ENCODE assay signal across 8 mouse cellular contexts in the genomic region with DNA sequence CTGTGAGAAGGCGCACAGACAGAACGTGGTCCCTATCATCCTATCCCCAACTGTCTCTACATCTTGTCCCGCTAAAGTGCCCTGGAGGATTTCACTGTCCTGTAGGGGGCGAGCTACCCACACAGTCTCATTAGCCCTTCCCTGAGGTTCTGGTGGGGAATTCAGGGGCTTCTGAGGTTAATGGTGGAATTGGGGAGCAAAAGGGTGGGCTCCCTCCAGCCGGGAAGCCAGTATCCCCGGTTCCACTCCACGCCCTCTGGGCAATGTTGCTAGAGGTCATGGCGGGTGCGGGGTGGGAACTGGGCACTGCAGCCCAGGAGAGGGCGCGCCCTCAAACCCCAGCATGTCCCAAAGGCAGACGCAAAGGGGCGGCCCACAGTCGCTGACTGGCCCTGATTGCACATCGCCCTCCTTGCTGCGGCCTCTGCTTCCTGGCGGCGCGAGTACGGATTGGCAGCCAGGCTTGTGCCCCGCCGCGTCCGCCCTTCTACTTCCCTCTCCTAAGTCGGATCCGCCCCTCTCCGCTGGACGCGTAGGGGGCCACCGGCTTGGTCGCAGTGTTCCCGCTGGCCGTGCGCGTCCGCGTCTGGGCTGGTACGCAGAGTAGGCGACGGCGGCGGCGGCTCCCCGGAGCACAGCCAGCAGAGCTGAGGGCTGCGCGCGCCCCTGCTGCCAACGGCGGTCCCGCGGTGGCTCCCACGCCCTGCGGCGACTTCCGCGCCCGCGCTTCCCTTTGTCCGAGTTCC.
DNase-seq lines count a peak whose midpoint lies in the region; ATAC-seq and TF ChIP-seq lines count a peak whose summit lies in the region.

No protein-coding gene starts in this region.

- no peaks in the 10 kb centered on the region for H3K27me3 ChIP-seq in forebrain, embryonic 16.5 days (replicated peaks; ENCODE audit: control insufficient read depth, insufficient read depth, low read length)
- no peaks in the 10 kb centered on the region for H3K27me3 ChIP-seq in liver, postnatal 0 days (ENCODE audit: insufficient read depth, low read length)
- no peaks in the 10 kb centered on the region for H3K27me3 ChIP-seq in neural tube, embryonic 13.5 days

- WGBS in forebrain, embryonic 16.5 days = under 1% methylated on average over 58 of the region's 59 CpGs
- WGBS in liver, postnatal 0 days (ENCODE audit: insufficient replicate concordance) = under 1% methylated on average over 47 of the region's 59 CpGs
- under 1% methylated on average over 44 of the region's 59 CpGs for WGBS in neural tube, embryonic 13.5 days

- no peaks in the 10 kb centered on the region for H3K4me1 ChIP-seq in forebrain, embryonic 16.5 days (replicated peaks; ENCODE audit: control insufficient read depth, insufficient read depth, low read length)
- peaks cover 3% of the 10 kb centered on the region; the same call in 1 of the 2 replicates for H3K4me1 ChIP-seq in liver, postnatal 0 days (ENCODE audit: insufficient read depth)
- H3K4me1 ChIP-seq in neural tube, embryonic 13.5 days (replicated peaks) = no peaks in the 10 kb centered on the region

- intact Hi-C loops in heart, postnatal 25 days (cut with DNase I) = no loop called here

- H3K9me3 ChIP-seq in forebrain, embryonic 16.5 days (ENCODE audit: control insufficient read depth, low read length) = peaks cover 2% of the 10 kb centered on the region; the same call in 1 of the 2 replicates
- H3K9me3 ChIP-seq in liver, postnatal 0 days (ENCODE audit: low read length) = no peaks in the 10 kb centered on the region
- peaks cover 13% of the 10 kb centered on the region; the same call in 1 of the 2 replicates for H3K9me3 ChIP-seq in neural tube, embryonic 13.5 days

- TF ChIP-seq EP300 in liver, postnatal 0 days (IDR thresholded peaks at IDR 0.05; ENCODE audit: low read depth) = no peak; the same call in 1 of the 2 replicates

- peak; percentile 51 to 53 for DNase-seq in CD8-positive naive resting alpha-beta T cell, adult 2 months (ENCODE audit: low read depth in 2 of 2, low spot score in 2 of 2)
- DNase-seq in cerebellum, adult 11 months = peak; percentile 39
- DNase-seq in heart, postnatal 25 days (ENCODE audit: low spot score) = peak; percentile 89
- peak; percentile 88 for DNase-seq in layer of hippocampus, adult 11-12 months (ENCODE audit: low spot score)
- DNase-seq in liver, postnatal 0 days = peak; percentile 89
- peak; percentile 90 for DNase-seq in telencephalon, adult 2 months (ENCODE audit: low read depth, low spot score)

- H3K4me2 ChIP-seq in forebrain, embryonic 16.5 days (ENCODE audit: low read length) = peak overlapping the region; percentile 59
- H3K4me2 ChIP-seq in liver, postnatal 0 days (ENCODE audit: low read depth, low read length) = peak overlapping the region; percentile 69
- H3K4me2 ChIP-seq in neural tube, embryonic 13.5 days = peak overlapping the region; percentile 56

- peak overlapping the region; percentile 58 for H3K27ac ChIP-seq in forebrain, embryonic 16.5 days (ENCODE audit: low read length)
- peak overlapping the region; percentile 92 for H3K27ac ChIP-seq in liver, postnatal 0 days (ENCODE audit: low read depth)
- peak overlapping the region; percentile 90 for H3K27ac ChIP-seq in neural tube, embryonic 13.5 days (replicated peaks)

- H3K36me3 ChIP-seq in forebrain, embryonic 16.5 days (ENCODE audit: control insufficient read depth, insufficient read depth) = no peaks in the 10 kb centered on the region
- H3K36me3 ChIP-seq in liver, postnatal 0 days (replicated peaks; ENCODE audit: insufficient read depth, low read length) = no peaks in the 10 kb centered on the region
- 0 out of 2 replicates have a peak, but pooled peaks cover 2% of the 10 kb centered on the region for H3K36me3 ChIP-seq in neural tube, embryonic 13.5 days

- H3K9ac ChIP-seq in forebrain, embryonic 16.5 days (replicated peaks; ENCODE audit: low read depth, low read length) = peak overlapping the region; percentile 85
- H3K9ac ChIP-seq in liver, postnatal 0 days (replicated peaks) = peak overlapping the region; percentile 73
- peak overlapping the region; percentile 89 for H3K9ac ChIP-seq in neural tube, embryonic 13.5 days

- peak overlapping the region; percentile 73 for H3K4me3 ChIP-seq in forebrain, embryonic 16.5 days (replicated peaks; ENCODE audit: low read length)
- H3K4me3 ChIP-seq in liver, postnatal 0 days (ENCODE audit: low read depth, low read length) = peak overlapping the region; percentile 80
- peak overlapping the region; percentile 83 for H3K4me3 ChIP-seq in neural tube, embryonic 13.5 days

- TF ChIP-seq CTCF in liver, postnatal 0 days (IDR thresholded peaks at IDR 0.05; ENCODE audit: low read depth) = peak; percentile 71

- peak; percentile 99 for ATAC-seq in forebrain, embryonic 16.5 days
- ATAC-seq in liver, postnatal 0 days = peak; percentile 100
- ATAC-seq in neural tube, embryonic 13.5 days (ENCODE audit: low read depth) = peak; percentile 100

Comparison
In these comparisons a context has a peak if more than half of its experiments do, and no peak if none do; other contexts are left out.
1. Peak in every context shown above with its lines: DNase-seq, ATAC-seq, H3K4me3 ChIP-seq and H3K27ac ChIP-seq.
2. DNase-seq: peak in every context shown above with its lines; median percentile 90 in telencephalon, adult 2 months; 89 in heart, postnatal 25 days; 89 in liver, postnatal 0 days; 88 in layer of hippocampus, adult 11-12 months; 52 in CD8-positive naive resting alpha-beta T cell, adult 2 months; 39 in cerebellum, adult 11 months.